Mouse (Mus musculus): ENCODE results near the gene Prss29.

Gene Prss29

DNA sequence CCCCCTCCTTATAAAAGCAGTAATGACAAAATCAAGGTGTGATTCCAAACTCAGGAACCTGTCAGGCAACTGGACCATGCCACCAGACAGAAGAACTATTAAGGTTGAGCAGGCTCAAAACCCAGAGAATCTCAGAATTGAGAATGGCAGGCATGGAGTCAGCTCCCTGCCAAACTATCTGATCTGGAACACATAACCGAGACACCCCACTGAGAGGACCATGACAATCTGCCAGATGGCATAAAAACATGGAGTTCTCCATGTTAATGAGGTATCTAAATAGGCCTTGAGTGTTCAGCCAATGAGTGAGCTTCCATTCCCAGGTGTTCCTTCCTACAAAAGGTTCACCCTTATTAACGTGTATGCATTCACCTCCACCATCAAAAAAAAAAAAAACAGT lies 42.8 kb downstream of the Prss29 start:
- DNase-seq = no peak

DNA sequence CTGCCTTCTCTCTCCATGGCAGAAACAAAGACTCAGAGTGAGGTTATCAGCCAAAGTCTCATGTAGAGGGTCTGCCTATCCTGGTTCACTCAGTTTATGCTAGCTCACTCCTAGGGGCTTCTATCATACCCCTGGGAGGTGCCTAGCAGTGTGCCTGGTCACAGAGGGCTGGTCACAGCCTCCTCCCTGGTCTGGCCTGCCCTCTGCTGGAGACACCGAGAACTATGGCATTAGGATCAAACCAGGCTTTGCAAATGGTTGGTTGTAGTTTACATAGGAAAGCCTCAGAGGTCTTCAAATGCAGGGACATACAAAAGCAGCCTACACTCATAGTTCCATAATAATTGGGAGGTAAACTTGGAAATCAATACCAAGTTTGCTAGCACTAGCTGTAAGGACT lies 45.3 kb downstream of the Prss29 start:
- peak; percentile 28 for DNase-seq

DNA sequence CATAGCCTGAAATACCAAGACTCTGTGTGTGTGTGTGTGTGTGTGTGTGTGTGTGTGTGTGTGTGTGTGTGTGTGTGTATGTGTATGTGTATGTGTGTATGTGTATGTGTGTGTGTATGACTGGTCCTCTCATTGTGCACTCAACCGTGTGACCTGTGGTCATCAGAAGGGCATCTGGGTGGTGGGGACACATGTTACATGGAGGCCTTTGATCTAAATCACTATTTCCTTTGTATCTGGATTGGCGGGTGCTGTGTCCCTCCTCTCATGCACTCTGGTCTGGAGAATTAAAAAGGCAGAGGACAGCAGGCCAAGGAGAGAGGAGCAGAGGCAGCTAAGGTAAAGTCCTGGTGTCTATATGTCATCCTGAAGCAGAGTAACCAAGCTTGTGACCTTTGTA lies 47.6 kb downstream of the Prss29 start, which contains the start of gene Tpsb2:
Gene Tpsb2, plus strand, starts transcription at position 301 of the 400 bp plus-strand sequence.
- no peak for DNase-seq

DNA sequence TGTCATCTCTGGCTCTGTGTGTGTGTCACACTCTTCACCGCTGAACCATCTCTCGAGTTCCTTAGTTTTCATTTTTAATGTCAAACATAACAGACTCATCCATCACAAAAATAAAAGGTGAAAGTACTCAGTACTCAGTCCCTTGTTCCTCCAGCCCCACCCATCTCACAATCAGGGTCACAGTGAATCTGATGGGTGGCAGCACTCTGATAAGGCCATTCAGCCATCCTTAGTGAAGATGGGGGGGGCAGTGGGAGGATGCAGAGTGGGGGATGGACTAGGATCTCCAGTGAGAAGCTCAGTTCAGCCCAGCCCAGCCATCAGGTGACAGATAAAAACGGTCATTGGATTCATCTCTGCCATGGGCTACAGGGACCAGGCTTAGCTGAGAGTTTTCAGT lies 50.5 kb downstream of the Prss29 start, which contains the start of gene Tpsg1:
Gene Tpsg1, plus strand, starts transcription at position 301 of the 400 bp plus-strand sequence.
- DNase-seq = no peak

All from kidney, postnatal 14 days (tissue).